Mouse (Mus musculus) brain, embryonic 14.5 days (tissue): ENCODE data around the gene Gm49510. TPM values are rescaled to one million over a fixed set of nuclear protein-coding genes. Genes with fewer than 3 reads are reported as not detected.

Experiments used
- DNase-seq: peaks from one replicate; pipeline ENCODE4 v3.0.0-alpha.2; 2011; ENCODE audit warnings: low read depth
- CTCF ChIP-seq: fragments of 200-500 bp; IDR thresholded peaks from 2 replicates; pipeline ENCODE4 v1.5.1; 2012; ENCODE audit warnings: inconsistent platforms, mild to moderate bottlenecking, moderate library complexity, borderline replicate concordance; ENCODE audit not compliant: insufficient read depth, insufficient read length; ENCODE audit errors: extremely low read depth
- POLR2A ChIP-seq: fragments of 200-500 bp; IDR thresholded peaks from 2 replicates; pipeline ENCODE4 v1.6.1; 2012; ENCODE audit warnings: mild to moderate bottlenecking, inconsistent platforms, borderline replicate concordance; ENCODE audit not compliant: poor library complexity, insufficient read depth, insufficient read length, severe bottlenecking; ENCODE audit errors: extremely low read depth
- polyA plus RNA-seq: library from polyadenylated mRNA; depleted of rRNA; stranded (reverse); fragments of >200 nt; gene quantifications from 2 replicates; pipeline ENCODE4 v1.2.3, GENCODE M21; 2012

Gm49510 gene
- polyA plus RNA-seq, 1 experiment = not detected

GRCm38 (mm10) chr15:78934784-78935320 is 35.4 kb downstream of the Gm49510 start, which contains the start of gene Nol12:
TSS of gene Nol12 (plus strand) at chr15:78934933.
- DNase-seq = peak; percentile 97
- TF ChIP-seq POLR2A = peak; percentile 43; the same call in 1 of the 2 replicates
- TF ChIP-seq CTCF = peak; percentile 36; the same call in 1 of the 2 replicates

GRCm38 (mm10) chr15:78936403-78936802 is 36.9 kb downstream of the Gm49510 start:
- no peak for DNase-seq
- no peak for TF ChIP-seq POLR2A
- no peak for TF ChIP-seq CTCF

- DNase-seq = no peak
- TF ChIP-seq CTCF = no peak
- no peak for TF ChIP-seq POLR2A
These were observed 37.8 kb downstream of the Gm49510 start for GRCm38 (mm10) chr15:78937311-78937710.

GRCm38 (mm10) chr15:78937963-78938362 is 38.5 kb downstream of the Gm49510 start:
- TF ChIP-seq CTCF (no peak), POLR2A (no peak)

GRCm38 (mm10) chr15:78940325-78940724 is 40.9 kb downstream of the Gm49510 start:
- TF ChIP-seq CTCF (no peak), POLR2A (no peak)
- DNase-seq = no peak

More at GRCm38 (mm10) chr15:78937963-78938362, 38.5 kb downstream of the Gm49510 start:
- DNase-seq = no peak

GRCm38 (mm10) chr15:78942663-78943062 is 43.2 kb downstream of the Gm49510 start:
- peak; percentile 87 for TF ChIP-seq CTCF
- TF ChIP-seq POLR2A = no peak
- DNase-seq = peak; percentile 79

GRCm38 (mm10) chr15:78946232-78946631 is 46.8 kb downstream of the Gm49510 start:
- TF ChIP-seq CTCF (no peak), POLR2A (no peak)
- DNase-seq = peak; percentile 34

GRCm38 (mm10) chr15:78947657-78948056 is 48.2 kb downstream of the Gm49510 start, which contains the start of gene Triobp:
TSS of gene Triobp (plus strand) at chr15:78947724.
- peak; percentile 99 for DNase-seq
- TF ChIP-seq POLR2A (peak; percentile 72; the same call in 1 of the 2 replicates), CTCF (no peak)

- TF ChIP-seq CTCF (no peak), POLR2A (no peak)
These were observed 48.8 kb downstream of the Gm49510 start for GRCm38 (mm10) chr15:78948152-78948725.

GRCm38 (mm10) chr15:78948883-78949282 is 49.4 kb downstream of the Gm49510 start:
- no peak for TF ChIP-seq POLR2A
- TF ChIP-seq CTCF = no peak
- no peak for DNase-seq

More at GRCm38 (mm10) chr15:78948152-78948725, 48.8 kb downstream of the Gm49510 start:
- no peak for DNase-seq

- DNase-seq = no peak
- no peak for TF ChIP-seq CTCF
- TF ChIP-seq POLR2A = no peak
These were observed 56.2 kb downstream of the Gm49510 start for GRCm38 (mm10) chr15:78955663-78956062.

- no peak for TF ChIP-seq POLR2A
- TF ChIP-seq CTCF = peak; percentile 17; the same call in 1 of the 2 replicates
- no peak for DNase-seq
These were observed 56.9 kb downstream of the Gm49510 start for GRCm38 (mm10) chr15:78956351-78956750.

- no peak for DNase-seq
- no peak for TF ChIP-seq POLR2A
- TF ChIP-seq CTCF = no peak
These were observed 57.6 kb downstream of the Gm49510 start for GRCm38 (mm10) chr15:78957021-78957420.

GRCm38 (mm10) chr15:78959537-78959936 is 60.1 kb downstream of the Gm49510 start:
- TF ChIP-seq CTCF (no peak), POLR2A (no peak)

More at GRCm38 (mm10) chr15:78959537-78959936, 60.1 kb downstream of the Gm49510 start:
- DNase-seq = no peak
